Mouse (Mus musculus) telencephalon, adult 2 months (tissue): ENCODE measurements around the gene Fam207a.

Source experiments
- DNase-seq: peaks from one replicate; pipeline ENCODE4 v3.0.0-alpha.2; 2011; ENCODE audit warnings: low read depth, low spot score

The Fam207a gene

DNA sequence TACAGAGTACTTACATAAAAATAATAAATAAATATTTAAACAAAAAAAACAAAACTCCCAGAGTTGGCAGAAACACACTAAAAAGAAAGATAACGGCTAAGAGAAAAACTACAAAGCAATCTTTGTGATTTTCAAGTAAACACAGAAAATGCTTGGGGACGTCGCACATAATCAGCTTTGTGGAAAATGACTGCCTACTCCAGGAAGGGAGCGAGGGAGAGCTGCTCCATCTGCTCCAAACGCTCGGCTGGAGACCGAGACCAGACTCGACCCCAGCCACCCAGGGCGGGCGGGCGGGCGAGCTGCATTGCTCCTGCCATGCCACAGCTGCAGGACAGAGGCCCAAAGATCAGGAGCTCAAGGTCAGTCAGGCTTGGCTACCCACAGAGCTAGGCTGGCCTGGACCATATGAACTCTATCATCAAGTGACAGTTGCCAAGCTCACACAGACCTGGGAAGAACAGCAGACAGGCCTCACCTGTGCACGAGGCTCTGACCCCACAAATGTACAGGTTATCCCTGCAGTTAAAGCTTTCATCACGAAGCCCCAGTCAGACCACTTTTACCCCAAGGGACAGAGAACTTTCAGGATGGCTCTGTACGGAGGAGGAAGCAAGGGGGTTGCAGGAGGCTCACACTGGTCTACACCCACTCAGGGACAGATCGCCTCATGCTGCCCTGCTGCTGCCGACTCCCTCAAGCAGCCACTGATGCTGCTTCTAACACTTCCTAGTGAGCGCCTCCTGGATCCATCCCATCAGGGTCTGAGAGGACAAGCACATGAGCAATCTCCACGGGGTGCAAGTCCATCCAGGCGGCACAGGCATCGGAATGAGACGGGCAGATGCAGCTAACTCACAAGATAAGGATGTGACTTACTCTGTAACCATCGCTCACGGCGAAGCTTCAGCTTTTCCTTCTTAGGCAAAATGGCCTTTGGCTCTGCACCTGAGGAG, 12.3 kb downstream of the Fam207a start:
- DNase-seq = no peak

DNA sequence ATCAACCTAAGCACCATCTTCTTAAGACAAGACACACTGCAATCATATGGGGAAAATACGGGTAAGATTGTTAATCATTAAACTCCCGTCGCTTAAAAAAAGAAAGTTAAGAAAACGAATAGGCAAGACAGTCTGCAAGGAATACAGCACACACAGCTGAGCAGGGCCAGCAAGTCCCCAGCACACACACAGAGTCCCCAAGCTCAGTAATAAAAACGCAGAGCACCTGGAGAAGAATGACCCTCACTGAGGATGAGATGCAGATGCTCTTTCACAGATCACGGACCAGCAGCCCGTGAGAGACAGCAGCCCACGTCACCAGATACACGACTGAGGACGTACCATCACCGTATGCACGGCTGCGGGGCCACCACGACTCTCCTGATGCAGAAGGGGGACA, 14.9 kb downstream of the Fam207a start:
- no peak for DNase-seq

DNA sequence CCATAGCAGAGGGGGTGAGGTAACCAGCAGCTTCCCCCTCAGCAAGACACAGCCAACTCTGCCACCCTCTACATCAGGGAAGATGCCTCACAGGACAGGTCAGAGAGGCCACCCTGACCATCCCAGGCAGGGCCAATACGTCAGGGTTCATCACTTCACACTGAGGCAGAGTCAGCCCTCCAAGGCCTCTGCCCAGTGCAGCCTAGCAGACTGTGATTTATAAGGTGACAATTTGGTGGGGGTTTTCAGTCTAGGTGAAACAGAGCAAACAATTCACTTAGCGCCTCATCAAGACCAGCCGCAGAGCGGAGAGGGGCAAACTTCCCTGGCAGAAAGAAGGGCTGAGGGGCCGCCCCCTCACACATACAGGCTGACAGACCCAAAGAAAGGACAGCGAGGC, 17.3 kb downstream of the Fam207a start:
- no peak for DNase-seq

- no peak for DNase-seq
Observed at GRCm38 (mm10) chr10:77497185-77497584, 18.4 kb downstream of the Fam207a start.

- no peak for DNase-seq
Observed at GRCm38 (mm10) chr10:77492885-77493284, 22.7 kb downstream of the Fam207a start.

DNA sequence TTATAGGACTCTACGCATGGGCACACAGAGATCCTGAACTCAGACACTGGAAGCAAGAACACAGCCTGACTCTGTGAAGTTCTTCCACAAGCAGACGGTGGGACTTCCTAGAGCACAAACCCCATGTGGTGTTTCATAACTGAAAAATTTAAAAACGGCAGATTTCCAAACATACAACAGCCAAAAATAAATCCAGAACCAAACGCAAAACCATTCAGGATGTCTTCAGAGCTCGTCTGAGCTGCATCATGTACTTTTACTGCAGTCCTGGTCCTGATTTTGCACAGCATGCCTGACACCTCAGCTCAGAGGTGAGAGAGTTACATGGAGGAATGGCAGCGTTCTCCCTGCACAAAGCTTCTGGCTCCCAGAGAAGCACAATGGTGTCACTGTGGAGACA, 24.0 kb downstream of the Fam207a start:
- peak; percentile 60 for DNase-seq

DNA sequence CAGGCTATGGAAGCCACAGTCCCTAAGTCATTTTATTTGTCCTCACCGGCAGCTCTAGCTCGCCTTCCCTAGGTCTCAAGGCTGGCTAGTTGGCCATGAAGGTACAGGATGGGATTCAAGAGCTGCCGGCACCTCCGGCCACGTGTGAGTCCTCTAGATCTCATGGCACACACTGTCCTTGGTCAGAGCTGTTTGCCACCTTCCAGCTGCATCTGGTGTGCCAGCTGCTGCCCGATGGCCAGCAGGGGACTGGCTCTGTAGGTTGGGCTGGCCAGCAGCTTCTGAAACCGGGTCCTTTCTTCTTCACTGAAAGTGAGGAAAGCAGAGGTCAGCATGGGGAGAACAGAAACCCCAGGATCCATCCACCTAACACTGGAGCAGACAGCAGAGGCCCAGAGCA, 27.4 kb downstream of the Fam207a start:
- no peak for DNase-seq

DNA sequence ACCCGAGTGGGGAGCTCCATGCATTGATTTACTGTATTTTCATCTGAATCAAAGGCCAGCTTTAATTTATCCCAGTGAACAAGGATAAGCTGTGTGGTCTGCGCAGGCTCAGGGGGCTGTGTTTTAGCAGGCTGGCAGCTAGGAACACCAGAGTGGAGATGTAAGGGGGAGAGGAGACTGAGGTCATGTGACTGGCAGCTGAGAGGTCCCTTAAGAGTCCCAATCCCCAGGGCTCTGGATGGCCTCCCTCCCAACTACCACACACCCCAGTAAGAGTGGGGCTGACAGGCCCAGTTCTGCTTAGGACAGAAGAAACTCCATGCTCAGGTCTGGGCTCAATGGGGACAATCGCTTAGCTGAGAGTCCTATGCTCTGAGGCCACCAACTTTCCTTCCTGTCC, 29.8 kb downstream of the Fam207a start:
- DNase-seq = no peak

GRCm38 (mm10) chr10:77484205-77484935, 31.2 kb downstream of the Fam207a start:
- DNase-seq = no peak

DNA sequence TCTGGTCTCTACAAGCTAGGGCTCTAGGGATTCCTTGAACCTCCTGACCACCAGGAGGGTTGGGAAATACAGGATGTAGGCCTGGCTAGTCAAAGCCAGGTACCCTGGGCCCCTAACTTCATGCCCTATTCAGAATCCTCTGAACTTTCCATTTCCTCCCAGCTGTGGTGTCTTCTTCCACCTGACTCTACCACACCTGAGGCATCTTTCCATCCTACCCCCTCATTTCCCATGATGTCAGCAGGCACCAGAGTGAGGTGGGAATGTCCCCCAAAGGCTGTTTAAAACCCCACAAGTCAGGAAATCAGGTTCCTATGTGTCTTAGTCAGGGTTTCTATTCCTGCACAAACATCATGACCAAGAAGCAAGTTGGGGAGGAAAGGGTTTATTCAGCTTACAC, 33.8 kb downstream of the Fam207a start:
- DNase-seq = no peak

GRCm38 (mm10) chr10:77479972-77480371, 35.6 kb downstream of the Fam207a start:
- no peak for DNase-seq

DNA sequence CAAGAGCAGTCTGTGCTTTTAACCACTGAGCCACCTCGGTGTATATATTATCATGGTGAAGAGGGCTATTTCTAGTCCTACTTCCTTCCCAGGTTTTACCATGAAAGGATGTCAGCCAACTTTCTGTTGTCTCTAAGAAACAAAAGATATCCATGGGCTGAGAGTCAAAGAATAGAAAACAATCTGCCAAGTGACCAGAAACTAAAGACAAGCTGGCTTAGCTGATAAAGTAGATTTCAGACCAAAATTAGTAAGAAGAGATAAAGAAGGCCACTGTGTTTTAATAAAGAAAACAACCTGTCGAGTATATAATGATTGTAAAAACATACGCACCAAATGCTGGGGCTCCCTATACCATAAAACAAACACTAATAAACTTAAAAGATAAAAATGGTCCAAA, 38.7 kb downstream of the Fam207a start:
- no peak for DNase-seq

DNA sequence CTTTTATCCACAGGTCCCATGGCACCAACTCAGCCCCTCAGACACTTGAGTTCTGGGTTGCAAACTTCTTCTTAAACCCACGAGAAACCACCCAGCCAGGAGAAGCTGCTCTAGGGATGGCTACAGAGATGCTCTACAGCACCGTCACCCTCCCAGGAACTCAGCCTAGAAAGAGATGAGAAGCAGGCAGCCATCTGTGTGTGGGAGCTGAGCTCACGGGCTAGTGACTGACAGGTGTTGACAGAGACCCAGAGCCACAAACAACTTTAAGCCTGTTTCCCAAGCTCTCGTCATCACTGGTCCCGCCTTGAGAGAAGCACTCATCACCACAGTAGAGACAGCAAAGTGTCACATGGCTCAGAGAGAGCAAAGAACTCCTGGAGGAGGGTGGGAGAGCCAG, 43.4 kb downstream of the Fam207a start:
- no peak for DNase-seq

DNA sequence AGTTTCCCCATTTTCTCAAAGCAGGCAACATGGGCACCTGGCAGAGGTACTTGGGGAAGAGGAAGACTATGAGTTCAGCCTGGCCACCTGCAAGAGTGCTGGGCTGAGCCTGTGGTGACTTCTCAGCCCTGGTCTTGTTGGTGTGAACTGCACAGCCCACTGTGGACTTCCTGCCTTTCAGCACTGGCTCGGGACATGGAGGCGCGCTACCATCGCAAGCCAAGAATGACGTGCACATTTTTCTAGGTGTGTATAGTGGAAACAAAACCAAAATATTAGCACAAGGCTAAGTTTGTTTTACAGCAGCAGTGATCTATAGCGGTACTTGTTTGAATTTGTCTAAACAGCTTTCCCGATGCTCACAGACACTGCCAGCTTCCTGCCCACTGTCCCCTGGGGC, 44.1 kb downstream of the Fam207a start:
- no peak for DNase-seq

GRCm38 (mm10) chr10:77470763-77471162, 44.8 kb downstream of the Fam207a start:
- DNase-seq = no peak

- DNase-seq = no peak
Observed at GRCm38 (mm10) chr10:77468675-77469074, 46.9 kb downstream of the Fam207a start.

GRCm38 (mm10) chr10:77467407-77467806, 48.2 kb downstream of the Fam207a start:
- DNase-seq = no peak

- DNase-seq = no peak
Observed at GRCm38 (mm10) chr10:77465902-77466301, 49.7 kb downstream of the Fam207a start.

- no peak for DNase-seq
Observed at GRCm38 (mm10) chr10:77464181-77464936, 51.2 kb downstream of the Fam207a start.

- DNase-seq = no peak
Observed at GRCm38 (mm10) chr10:77461161-77461560, 54.4 kb downstream of the Fam207a start.

DNA sequence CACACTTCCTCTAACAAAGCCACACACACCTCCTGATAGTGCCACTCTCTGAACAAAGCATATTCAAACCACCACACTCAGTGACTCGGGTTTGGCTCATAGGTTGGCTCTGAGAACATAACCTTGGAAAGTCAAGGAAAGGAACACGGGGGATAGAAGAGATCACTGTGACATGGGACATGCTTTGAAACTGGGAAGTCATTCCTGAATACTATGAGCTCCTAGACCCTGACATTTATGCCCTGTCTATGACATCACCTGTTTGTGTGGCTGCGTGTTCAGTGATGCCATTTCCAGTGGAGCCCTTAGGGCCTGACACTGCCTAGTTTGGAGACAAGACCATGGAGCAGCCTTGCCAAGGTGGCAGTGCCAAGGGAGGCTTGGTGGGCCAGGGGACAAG, 57.9 kb downstream of the Fam207a start:
- DNase-seq = no peak

- no peak for DNase-seq
Observed at GRCm38 (mm10) chr10:77456507-77456906, 59.1 kb downstream of the Fam207a start.
